Mouse (Mus musculus): Measurements from ENCODE around the gene Rnf222.
A peak's percentile ranks its signal among the peaks of the same experiment; 100 is the strongest.

Gene Rnf222

GRCm38 (mm10) chr11:68888253-68888652, at the start of gene Rnf222:
TSS of gene Rnf222 (plus strand) at chr11:68888553.
- DNase-seq, result no peak

- DNase-seq, result no peak
These were observed 48.7 kb upstream of the Rnf222 start for GRCm38 (mm10) chr11:68839606-68840005.

GRCm38 (mm10) chr11:68850862-68851261, 37.5 kb upstream of the Rnf222 start:
- DNase-seq, result no peak

- DNase-seq, result no peak
These were observed 36.5 kb upstream of the Rnf222 start for GRCm38 (mm10) chr11:68851644-68852485.

GRCm38 (mm10) chr11:68852486-68852901, 35.9 kb upstream of the Rnf222 start:
- peak in 1 of 2 experiments; percentile 66 for DNase-seq

- DNase-seq, result peak; percentile 99 to 100
These were observed 35.4 kb upstream of the Rnf222 start for GRCm38 (mm10) chr11:68852932-68853409.

GRCm38 (mm10) chr11:68853611-68854401, 34.5 kb upstream of the Rnf222 start:
- peak in 1 of 2 experiments; percentile 19 for DNase-seq

GRCm38 (mm10) chr11:68854621-68855020, 33.7 kb upstream of the Rnf222 start:
- DNase-seq, result no peak

- DNase-seq, result no peak
These were observed 31.0 kb upstream of the Rnf222 start for GRCm38 (mm10) chr11:68857329-68857728.

GRCm38 (mm10) chr11:68859943-68860593, 28.3 kb upstream of the Rnf222 start:
- DNase-seq, result no peak

- DNase-seq, result no peak
These were observed 26.1 kb upstream of the Rnf222 start for GRCm38 (mm10) chr11:68862260-68862659.

- DNase-seq, result no peak
These were observed 24.7 kb upstream of the Rnf222 start for GRCm38 (mm10) chr11:68863631-68864091.

GRCm38 (mm10) chr11:68864544-68865189, 23.7 kb upstream of the Rnf222 start:
- DNase-seq, result no peak

GRCm38 (mm10) chr11:68871277-68871676, 17.1 kb upstream of the Rnf222 start:
- no peak for DNase-seq

- no peak for DNase-seq
These were observed 16.6 kb upstream of the Rnf222 start, which contains the start of gene Ndel1 for GRCm38 (mm10) chr11:68871748-68872147. TSS of gene Ndel1 (minus strand) at chr11:68871858.

- peak; percentile 56 to 67 for DNase-seq
These were observed 13.5 kb upstream of the Rnf222 start for GRCm38 (mm10) chr11:68874841-68875240.

- no peak for DNase-seq
These were observed 9.5 kb upstream of the Rnf222 start for GRCm38 (mm10) chr11:68878811-68879210.

- DNase-seq, result no peak
These were observed 6.2 kb upstream of the Rnf222 start for GRCm38 (mm10) chr11:68882107-68882506.

- no peak for DNase-seq
These were observed 4.5 kb upstream of the Rnf222 start for GRCm38 (mm10) chr11:68883843-68884242.

GRCm38 (mm10) chr11:68884368-68884767, 4.0 kb upstream of the Rnf222 start:
- DNase-seq, result no peak

GRCm38 (mm10) chr11:68886091-68886490, 2.3 kb upstream of the Rnf222 start:
- DNase-seq, result no peak

- no peak for DNase-seq
These were observed 300 bp downstream of the Rnf222 start for GRCm38 (mm10) chr11:68888653-68889052.

Data from cerebellum, postnatal 36 days (tissue).